Mouse (Mus musculus) cerebellum, postnatal 36 days (tissue): ENCODE measurements at regions not wholly inside any gene's neighbourhood (a gene's known extent, or its start where the extent isn't known, plus 50 kb on each side); places are given as distances from the start of the nearest gene placed in this dataset.

Experiments
- DNase-seq, 2 experiments: peaks; one replicate each; pipeline ENCODE4 v3.0.0; 2021 to 2022; ENCODE audit warnings: mixed read lengths in 2 of 2

DNA sequence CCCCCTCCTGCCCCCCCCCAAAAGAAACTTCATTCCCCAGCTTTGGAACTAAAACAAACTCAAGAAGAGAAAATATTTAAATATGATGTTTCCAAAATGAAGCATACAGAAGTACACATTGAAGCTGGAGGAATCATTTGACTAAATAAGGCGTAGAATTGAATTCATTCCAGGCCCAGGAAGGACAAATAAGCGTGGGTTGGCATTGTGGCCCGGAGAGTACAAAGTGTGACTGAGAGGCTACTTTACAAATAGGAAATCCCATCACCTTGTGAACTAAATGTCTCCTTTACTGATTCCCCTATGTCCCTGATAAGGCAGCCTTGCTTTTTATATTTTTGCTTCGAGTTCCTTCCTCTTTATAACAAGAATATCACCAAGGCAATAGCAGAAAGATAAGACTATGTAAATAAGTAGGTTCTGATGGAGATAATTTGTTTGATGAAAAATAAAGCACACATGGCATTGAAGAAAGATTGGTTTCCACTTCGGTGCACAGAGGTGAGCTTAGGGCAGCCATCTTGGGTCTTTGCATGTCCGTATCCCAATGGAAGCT lies 176.4 kb upstream of the Mkln1 start:
- no peak for DNase-seq

DNA sequence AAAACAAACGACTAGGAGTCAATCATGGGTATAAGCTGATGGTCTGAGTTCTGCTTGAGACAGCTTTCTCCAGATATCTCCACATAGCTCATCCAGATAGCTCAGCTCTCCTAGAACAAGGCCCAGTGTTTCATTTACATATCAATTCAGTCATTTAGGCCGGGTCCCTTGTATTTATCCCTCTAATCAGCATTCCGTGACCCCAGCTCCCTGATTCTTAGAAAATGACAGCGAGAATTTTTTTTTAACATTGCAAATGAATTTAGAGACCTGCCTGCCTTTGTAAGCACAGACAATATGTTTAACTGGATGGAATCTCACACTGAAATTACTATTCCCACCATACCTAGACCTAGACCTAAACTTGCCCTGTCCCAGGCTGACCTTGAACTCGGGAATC lies 171.1 kb upstream of the Mkln1 start:
- DNase-seq, result no peak

DNA sequence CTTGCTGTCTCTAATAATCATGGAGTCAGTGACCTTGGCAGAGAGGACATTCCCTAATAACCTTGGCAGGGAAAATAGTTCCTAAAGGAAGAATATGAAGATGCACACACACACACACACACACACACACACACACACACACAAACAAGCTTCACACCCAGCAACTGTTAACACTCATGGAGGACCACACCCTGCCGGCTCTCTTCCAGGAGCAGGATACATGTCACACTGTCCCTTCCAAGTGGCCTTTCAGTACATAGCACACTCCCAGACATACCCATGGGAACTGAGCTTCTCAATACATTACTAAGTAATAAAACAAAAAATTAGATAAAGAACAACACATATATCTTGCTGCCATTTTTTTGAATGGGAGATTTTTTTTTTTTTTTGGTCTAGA lies 170.5 kb upstream of the Mkln1 start:
- DNase-seq, result no peak

DNA sequence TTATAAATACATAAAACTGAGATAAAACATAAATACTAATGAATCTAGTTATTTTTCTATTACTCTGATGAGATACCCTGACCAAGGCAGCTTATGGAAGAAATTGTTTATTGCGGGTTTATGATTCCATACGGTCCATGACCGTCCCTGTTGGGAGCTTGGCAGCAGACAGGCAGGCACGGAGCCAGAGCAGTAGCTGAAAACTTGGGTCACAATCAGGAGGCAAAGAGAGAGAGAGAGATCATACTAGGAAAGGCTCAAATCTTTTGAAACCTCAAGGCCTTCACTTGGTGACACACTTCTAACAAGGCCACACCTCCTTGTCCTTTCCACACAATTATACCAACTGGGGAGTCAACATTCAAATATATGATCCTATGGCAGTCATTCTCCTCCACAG lies 166.7 kb upstream of the Mkln1 start:
- peak; percentile 41 to 54 for DNase-seq

DNA sequence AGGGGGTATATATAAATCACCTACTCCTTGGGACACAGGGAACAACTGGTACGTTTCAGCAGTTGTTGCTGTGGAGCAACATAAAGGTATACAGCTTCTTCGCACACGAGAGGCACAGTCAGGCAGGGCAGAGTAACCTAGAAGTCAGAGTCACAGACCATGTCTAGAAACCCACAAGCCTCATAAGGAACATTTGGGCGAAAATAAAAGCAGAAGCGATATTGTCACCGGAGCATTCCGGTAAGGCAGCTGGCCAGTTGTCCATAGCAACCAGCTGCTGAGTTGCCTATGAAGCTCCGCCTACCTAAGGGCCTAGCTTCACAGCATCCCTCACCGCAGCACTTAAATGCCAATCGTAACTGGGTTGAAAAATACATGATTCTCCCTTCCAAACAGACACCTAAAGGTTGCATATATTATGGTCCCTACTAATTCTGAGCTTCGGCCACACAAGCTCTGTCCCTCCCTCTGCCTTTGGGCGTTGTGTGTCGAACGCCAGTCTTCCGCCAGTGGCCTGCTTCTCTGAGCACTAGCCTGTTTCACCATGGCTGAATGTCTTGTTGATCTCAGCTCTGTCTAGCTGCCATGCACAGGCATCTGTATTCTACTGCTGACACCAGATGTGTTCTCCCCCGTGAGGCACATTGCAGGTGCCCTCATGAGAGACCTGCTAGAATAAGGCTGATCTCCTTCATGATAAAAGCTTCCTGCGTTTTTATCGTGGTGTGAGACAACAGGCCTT lies 165.1 kb upstream of the Mkln1 start:
- DNase-seq, result no peak

DNA sequence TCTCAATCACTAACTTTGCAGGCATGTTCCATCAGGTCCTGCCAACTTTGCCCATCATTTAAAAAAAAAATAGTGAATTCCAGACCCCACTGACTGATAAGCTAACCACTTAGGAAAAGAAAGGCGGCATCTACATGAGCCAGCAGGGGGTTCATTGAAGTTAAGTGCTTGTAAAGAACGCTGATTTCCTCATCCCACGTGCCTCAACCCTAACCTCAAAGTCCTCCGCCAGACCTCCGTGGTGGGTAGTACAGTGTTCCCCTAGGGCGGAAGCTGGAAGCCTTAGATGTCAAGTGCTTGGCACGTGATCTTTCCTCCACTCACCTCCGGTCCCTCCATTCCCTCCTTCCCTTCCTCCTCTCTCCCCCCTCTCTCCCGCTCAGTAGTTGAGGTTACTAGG lies 158.5 kb upstream of the Mkln1 start:
- DNase-seq, result no peak

DNA sequence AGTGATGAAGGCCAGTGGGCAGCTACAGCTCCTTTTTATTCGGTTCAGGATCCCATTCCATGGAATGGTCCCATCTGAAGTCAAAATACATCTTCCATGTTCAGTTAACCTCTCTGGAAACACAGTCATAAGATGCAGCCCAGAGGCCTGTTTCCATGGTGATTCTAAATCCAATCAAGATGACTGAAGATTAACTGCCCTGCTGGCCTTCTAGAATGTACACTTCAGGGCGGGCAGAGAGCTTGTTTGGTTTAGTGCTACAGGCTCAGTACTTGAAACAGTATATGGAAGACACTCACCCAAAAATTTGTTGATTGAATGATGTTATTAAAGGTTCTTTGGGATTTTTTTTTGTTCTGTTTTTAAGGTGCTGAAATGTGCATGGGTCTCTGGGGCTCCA lies 148.0 kb upstream of the Mkln1 start:
- DNase-seq, result no peak

DNA sequence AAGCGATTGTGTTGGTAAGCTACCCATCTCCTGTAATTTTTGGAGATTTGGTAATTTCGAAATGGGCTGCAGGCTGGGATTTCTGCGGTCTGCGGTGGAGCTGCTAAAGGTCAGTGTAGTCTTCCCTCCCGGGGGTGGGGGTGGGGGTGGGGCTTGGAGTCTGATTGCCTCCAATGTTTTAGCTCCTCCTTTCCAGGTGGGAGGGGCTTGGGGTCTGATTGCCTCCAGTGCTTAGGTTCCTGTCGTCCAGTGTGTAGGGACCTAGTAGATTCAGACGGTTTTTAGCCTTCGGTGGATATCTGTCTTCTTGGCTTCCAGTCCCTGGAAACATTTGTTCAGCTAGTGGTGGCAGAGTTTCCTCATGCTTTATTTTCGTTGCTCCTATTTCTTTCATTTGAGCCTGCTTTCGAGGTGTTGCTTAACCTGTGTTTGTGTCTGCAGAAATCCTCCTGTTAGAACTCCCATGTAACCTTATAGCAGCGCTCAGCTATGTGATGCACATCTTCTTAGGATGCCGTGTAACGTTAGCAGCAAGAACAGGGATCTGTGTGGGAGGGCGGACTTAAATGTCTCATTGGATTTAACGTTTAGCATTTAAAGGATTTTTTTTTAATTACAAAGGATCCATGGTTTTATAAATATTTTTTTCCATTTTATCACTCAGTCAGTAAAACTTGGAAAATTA lies 145.1 kb upstream of the Mkln1 start:
- no peak for DNase-seq

DNA sequence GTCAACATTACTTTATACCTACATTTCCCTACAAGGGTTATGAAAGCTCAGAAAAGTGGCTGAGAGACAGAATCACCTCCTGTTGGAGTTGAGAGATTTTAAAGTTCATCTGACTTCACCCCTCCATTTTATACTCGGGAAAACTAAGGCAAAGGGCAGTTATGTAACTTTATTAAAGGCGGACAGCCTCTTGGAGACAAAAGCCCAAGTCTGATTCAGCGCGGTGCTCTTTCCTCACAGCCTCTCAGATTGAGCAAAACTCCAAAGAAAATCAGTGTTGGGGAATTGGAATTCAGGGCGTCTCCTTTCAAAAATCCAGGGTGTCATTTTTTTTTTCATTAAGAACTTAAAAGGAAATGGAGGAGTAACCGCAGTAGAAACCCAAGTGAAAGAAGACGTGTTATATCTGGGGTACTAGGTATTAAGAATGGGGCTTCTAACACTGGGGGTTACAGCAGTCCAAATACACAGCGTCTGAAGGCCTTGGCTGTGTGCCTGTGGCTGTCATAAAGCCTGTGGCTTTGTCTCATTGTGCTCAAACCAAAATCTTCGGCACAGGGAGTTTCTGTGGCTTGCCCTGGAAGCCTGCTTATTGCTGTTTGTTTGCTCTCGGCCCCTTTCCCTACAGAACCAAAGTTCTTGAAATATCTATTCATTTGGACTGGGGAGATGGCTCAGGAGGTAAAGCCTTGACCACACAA lies 137.7 kb upstream of the Mkln1 start:
- DNase-seq, result no peak

DNA sequence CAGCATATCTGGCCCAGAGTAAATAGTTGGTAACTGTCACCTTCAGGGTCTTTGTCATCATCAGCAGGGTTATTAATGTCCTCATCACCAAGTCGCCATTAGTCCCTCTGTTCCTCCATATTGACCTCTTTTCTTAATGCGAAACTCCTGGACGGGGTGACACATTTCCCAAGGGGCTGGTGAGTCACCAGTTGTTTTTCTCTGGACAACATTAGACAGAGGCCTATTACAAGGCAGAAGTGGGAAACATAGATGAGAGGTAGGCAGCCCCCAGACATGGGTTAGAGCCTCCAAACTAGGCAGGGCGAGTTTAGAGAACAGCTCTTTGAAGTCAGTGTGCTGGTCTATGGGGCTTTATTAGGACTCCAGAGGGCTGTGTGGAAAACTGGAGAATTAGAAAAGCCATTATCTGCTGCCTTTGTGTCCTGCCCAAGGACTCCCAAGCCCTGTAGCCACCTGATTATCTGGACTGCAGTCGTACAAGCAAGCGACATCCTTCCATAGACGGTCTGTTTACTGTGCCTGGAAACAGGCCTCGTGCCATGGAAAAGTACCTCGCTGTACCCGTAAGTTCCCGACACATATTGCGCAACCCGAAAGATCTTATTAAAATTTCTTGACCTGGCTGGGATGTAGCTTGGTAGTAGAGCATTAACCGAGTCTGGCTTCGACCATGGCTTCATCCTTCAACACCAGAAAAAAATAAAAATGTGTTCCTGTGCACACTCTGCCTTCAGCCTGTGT lies 136.6 kb upstream of the Mkln1 start:
- DNase-seq, result no peak

DNA sequence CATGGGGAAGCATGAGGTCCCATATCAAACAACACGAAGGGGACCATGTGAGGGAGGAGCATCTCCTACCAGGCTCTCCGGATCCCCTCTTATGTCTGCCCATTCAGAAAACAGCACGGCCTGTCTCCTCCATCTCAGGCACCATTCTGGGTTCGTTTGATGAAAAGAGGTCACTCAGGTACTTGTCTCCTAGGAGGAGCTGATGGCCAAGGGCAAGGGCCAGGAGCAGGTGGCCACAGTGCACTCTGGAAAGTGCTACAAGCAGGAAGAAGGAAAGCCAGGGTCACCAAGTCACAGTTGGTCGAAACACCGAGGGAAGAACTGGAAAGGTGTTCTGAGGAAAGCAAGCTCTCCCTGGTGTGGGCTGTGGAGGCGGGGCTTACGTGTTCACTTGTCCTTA lies 135.9 kb upstream of the Mkln1 start:
- no peak for DNase-seq

DNA sequence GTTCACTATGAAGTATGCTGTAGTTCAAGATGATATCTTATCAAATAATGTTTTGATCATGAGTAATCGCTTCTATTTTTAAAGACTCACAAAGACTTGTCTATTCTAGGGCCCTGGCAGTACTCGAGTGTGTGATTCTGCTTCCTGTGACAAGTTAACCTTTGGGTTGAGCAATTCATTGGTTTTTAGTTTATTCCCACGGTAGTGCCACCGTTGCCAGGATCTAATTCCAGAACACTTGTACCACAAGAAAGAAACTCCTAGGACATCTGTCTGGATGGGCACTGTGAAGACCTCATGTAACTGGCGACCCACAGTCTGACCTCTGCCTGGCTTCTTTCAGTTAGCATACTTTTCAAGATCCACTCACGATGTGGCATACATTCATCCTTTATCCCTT lies 134.7 kb upstream of the Mkln1 start:
- DNase-seq, result no peak

DNA sequence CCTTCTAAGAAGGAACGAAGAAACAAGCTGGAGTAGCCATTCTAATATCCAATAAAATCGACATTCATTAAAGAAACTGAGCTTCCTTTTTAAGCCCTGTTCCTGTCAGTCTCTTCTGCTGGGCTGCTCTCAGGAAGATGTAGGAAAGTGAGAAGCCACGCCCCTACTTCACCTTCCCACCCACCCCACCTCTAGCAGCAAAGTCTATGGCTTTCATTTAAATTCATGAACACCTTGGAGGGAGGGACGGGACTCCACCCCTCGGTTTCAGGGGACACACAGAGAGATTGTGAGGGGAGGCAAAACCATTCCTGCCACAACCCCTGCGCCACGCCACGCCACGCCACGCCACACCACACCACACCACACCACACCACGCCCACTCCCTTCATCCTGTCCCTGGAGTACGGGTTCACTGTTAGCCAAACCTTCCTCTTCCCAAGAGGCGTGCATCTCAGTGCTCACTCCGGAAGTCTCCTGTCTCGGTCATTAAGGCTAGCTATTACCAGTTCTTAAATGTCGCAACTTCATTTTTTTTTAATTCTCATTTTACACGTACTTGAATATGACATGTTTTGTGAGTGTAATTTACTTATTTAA lies 132.0 kb upstream of the Mkln1 start:
- DNase-seq, result no peak

DNA sequence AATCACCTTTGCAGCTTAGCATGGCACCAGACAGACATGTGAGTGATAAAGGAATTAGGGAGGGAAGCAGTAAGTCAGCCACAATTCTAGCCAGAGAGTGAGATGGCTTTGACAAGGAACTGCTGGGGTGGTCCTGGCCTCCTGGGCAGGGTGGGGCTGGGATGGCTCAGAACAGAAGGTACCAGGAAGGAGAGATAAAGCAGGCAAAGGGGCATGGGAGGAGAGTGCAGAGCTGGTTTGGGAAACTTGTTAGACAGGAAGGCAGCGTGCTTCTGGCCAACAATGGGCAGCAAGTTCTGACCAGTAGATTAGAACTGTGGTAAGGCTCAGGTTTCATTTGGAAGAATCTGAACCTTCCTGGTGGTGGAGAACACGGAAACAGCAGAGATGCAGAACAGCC lies 130.5 kb upstream of the Mkln1 start:
- no peak for DNase-seq

DNA sequence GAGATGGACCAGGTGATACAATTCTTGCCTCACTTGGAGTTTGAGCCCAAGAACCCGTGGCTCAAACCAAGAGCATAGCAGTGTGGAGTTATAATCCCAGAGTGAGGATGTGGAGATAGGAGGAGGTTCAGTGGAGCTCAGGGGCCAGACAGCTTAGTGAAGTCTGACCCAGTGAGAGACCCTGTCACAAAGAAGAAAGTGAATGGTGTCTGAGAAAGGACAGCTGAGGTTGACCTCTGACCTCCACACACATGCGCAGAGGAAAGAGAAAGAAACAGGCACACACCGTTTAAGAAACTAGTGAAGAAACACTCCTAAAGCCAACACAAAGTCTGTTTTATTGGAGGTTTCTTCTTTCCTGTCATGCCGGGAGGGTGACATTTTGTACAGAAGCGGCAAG lies 124.7 kb upstream of the Mkln1 start:
- DNase-seq, result no peak

DNA sequence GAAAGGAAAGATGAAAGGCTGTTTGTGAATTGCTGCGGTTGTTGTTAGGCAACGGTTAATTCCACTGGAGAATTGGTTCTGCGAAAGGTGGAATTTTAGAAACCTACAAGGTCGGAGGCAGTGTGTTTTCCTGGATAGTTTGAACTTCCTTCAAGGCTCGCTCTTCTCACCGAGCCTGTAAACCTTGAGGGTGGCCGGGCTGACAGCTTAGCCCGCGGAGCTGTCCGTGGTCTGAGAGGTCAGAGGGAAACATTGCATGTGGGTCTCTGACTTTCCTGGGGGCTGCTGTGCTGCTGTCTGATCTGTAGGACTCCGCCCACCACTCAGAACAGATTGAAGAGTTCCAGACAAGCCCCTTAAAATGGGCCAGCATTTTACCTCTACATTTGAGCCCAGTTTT lies 124.3 kb upstream of the Mkln1 start:
- no peak for DNase-seq

DNA sequence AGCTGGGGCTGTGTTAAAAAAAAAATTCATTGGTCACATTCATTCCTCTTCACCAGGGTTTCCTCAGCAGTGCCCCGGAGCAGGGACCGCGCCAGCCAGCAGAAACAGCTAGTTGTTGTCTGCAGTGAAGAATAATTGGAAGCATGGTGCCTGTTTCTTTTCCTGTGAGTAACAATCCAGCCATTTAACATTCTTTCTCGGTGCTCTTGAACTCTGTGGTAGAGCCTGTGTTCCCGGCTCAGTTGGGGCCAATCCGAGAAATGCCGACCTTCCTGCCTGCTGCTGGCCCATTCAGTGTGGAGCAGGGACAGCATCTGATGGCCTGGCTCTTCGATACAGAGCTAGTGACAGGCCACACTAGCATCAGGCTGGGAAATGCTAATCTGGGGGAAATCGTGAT lies 120.7 kb upstream of the Mkln1 start:
- DNase-seq, result no peak

DNA sequence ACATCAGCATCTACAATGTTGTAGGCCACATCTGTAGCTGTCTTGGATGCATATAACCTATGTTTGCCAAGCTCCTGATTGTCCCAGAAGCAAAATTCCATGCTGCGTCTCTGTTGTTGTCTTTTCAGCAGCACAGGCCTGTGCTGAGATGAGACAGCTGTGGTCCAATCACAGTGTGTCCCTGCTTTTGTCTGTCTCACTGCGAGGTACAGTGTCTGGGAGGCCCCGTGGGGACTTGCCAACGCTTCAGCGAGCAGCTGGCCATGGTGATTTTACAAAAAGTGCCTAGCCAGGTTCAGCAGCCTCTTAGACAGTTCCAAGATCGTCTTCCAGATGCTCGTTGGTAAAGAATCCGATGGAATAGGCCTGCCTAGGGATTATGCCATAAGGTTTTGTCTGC lies 114.6 kb upstream of the Mkln1 start:
- DNase-seq, result no peak

DNA sequence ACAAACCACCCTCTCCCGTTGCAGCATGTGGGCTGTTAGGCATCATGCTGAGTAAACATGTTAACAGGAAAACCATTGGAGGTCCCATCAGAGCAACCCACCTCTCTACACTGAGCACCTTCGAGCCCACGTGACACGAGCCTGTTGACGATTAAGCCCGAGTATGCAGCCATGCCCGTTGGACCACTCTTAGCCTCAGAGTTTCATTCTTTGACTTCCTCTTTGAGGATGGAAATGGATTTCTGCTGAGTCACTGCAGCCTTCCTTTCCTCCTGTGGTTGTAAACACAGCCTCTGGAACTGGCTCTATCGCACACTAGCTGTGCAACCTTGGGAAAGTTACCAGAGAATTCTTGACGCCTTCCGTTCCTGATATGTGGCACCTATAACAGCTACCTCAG lies 114.1 kb upstream of the Mkln1 start:
- DNase-seq, result no peak

DNA sequence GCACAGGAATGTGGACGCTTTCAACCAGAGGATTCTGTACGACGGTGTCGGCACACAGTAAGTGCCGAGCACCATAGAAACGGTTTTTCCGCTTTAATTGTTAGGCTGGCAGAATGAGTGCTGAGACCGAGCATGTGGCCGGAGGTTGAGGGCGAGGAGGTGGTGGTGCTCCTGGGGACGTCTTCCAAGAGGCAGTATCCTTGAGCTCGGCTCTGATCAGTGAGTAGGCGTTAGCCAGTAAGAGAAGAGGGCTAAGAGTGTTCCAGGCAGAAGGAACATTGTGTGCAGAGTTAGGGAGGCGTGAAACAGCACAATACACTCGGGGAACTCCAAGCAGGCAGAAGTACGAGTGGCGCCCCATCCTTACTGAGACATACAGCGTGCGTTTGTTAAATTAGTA lies 113.5 kb upstream of the Mkln1 start:
- no peak for DNase-seq

DNA sequence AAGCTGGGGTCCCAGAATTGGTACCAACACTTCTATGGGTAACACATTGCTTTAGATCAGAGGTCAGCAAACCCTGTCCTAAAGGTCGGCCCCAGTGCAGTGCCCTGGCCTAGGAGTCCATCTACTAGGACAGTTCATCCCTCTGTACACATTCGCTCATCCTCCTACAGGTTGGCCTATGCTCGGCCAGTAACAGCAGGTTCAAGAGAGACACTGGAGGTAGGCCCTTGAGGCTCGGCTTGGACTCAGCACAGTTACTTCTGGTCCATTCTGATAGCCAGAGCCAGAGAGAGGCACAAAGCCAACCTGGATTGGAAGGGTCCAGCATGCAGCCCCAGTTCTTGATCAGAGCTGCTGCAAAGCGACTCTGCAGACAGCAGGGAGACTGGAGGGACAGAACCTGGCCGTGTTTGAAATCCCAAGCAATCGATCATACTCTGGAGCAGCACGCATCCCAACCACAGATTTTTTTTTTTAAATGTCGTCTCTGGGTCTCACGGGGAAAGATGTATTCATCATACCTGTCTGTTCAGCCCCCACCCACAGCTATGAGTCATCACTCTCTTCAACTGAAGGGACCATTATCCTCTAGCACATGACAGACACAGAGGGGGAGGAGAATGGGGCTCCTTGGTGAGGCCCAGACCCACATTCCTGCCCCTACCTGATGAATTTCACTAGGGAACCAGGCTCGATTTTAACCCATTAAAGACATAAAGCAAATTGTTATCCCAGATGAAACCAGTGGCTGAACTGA lies 112.4 kb upstream of the Mkln1 start:
- DNase-seq, result no peak

DNA sequence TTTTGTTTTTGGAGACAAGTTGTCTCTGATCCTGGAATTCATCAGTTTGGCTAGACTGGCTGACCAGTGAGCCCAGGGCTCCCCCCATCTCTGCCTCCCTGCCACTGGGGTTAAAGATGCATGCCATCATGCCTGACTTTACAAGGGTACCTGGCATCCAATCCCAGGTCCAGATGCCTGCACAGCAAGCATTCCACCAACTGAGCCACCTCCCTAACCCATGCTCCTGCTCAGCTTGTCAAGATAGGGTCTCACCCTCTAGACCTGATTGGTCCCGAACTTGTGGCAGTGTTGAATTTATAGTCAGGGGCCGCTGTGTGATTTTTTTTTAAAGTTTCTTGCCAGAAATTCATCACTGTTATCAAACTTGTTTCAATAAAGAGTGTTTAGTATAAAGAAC lies 111.4 kb upstream of the Mkln1 start:
- peak in 1 of 2 experiments; percentile 21 for DNase-seq
